Mouse (Mus musculus) megakaryocyte, embryonic 14.5 days (primary cell): ENCODE data around the gene Frmd4b. TPM values are rescaled to one million over a fixed set of nuclear protein-coding genes. Genes with fewer than 3 reads are reported as not detected.
A peak's percentile ranks its signal among the peaks of the same experiment; 100 is the strongest.

Experiments
- H3K27me3 ChIP-seq: replicated peaks from 2 replicates; pipeline ENCODE3; 2012; ENCODE audit warnings: inconsistent platforms
- H3K36me3 ChIP-seq: replicated peaks from 2 replicates; pipeline ENCODE3; 2012; ENCODE audit warnings: low read length, inconsistent platforms, mixed read lengths
- H3K4me1 ChIP-seq: 2 replicates; pipeline ENCODE4 v1.6.1; 2012; ENCODE audit warnings: inconsistent platforms
- H3K4me3 ChIP-seq: replicated peaks from 2 replicates; pipeline ENCODE3; 2012; ENCODE audit warnings: moderate library complexity, mild to moderate bottlenecking, inconsistent platforms
- H3K9me3 ChIP-seq: 2 replicates; pipeline ENCODE4 v1.6.1; 2012; ENCODE audit warnings: inconsistent platforms
- FLI1 ChIP-seq: IDR thresholded peaks from 2 replicates; pipeline ENCODE4 v1.6.1; 2012; ENCODE audit warnings: low read length, inconsistent platforms, mixed read lengths
- GATA1 ChIP-seq: IDR thresholded peaks from 3 replicates; pipeline ENCODE4 v1.6.1; 2012; ENCODE audit warnings: mixed read lengths, low read length, inconsistent platforms, borderline replicate concordance
- polyA plus RNA-seq: library from polyadenylated mRNA; stranded (reverse); fragments of >175 nt; gene quantifications from 2 replicates; pipeline ENCODE4 v1.2.3, GENCODE M21; 2012; ENCODE audit warnings: low replicate concordance; ENCODE audit not compliant: insufficient read depth

Frmd4b gene
- polyA plus RNA-seq, 1 experiment = 9.2 TPM

DNA sequence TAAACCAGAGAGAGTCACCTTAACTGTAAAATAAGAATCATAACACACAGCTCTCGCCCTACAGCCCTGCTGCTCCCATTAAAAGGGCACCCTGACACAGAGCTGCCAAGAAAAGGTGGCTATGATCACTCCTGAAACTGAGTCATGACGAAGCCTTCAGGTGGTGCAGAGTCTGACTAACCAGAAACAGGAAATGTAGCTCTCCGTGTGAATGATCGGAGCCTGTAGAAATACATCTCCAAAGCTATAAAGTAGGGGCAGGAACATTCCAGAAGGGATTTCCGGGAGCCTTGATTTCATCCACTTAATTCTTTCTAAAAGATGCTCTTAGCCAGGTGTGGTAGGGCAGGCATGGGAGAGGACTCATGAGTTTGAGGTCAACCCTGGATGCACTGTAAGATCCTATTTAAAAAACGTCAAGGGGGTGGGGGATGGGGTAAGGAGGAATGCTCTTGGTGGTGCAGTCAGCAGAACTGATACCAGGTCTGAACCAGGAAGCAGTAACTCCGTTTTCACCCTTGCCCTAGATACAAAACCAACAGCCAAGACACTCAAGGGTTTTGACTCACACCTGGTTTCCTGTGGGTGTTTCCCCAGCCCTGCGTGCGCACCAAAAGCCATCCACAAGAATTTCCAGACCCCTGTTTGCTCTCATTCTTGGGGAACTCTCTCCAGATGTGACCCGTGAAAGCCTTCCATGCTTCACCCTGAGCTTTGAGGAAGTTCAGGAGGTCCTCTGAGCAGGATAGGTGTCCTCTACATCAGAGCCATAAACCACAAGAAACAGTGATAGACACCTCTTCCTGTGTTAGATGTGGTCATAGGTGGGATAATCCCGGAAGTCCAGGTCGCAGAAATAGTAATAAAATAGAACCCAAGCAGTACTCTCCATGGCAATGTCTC, 323.4 kb downstream of the Frmd4b start:
- H3K36me3 ChIP-seq = peaks cover 99% of the 10 kb centered on the region
- no peak overlapping the region for H3K4me3 ChIP-seq
- no peak for TF ChIP-seq FLI1
- no peak for TF ChIP-seq GATA1
- H3K27me3 ChIP-seq = no peaks in the 10 kb centered on the region
- no peaks in the 10 kb centered on the region for H3K9me3 ChIP-seq
- H3K4me1 ChIP-seq = peaks cover 79% of the 10 kb centered on the region

DNA sequence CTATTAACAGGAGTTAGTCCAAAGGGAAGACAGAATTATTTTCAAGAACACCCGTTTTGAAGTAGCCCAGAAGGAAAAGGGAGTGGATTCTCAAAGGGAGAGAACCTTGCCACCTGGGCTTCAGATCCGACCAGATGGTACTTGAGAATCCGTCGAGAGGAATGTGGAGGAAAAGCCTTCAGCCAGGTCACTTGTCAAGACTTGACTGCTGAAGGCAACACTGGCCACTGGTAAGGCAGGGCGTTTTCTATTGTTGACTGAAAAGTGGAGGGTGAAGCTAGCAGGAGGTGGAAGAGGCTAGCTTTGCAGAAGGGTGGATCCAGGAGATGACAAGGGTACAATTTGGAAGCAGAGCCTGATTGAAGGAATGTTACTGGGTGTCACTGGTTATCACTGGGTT, 324.4 kb downstream of the Frmd4b start:
- Histone ChIP-seq H3K27me3 (no peaks in the 10 kb centered on the region), H3K4me1 (peaks cover 81% of the 10 kb centered on the region), H3K36me3 (peaks cover 100% of the 10 kb centered on the region), H3K9me3 (no peaks in the 10 kb centered on the region), H3K4me3 (no peak overlapping the region)
- TF ChIP-seq GATA1 = no peak
- no peak for TF ChIP-seq FLI1

DNA sequence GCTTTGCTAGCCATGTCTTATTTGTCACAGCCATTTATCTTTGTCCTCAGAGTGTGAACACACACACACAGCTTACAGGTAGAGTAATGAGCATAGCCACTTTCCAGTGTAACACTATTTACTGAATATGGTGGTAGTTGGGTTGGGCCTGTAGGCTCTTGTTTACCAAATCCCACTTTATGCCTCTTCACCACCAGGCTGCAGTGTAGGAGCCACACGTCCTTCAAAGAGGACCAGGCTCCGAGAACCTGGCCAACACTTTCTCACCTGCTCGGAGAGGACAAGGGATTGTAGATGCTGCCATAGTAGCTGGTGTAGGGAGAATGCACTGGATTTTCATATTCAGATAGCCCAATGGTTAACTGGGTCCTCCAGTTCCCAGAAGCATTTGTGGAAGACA, 325.2 kb downstream of the Frmd4b start:
- Histone ChIP-seq H3K27me3 (no peaks in the 10 kb centered on the region), H3K9me3 (no peaks in the 10 kb centered on the region), H3K36me3 (peaks cover 100% of the 10 kb centered on the region), H3K4me3 (no peak overlapping the region), H3K4me1 (peaks cover 82% of the 10 kb centered on the region)
- TF ChIP-seq GATA1 = no peak
- no peak for TF ChIP-seq FLI1

DNA sequence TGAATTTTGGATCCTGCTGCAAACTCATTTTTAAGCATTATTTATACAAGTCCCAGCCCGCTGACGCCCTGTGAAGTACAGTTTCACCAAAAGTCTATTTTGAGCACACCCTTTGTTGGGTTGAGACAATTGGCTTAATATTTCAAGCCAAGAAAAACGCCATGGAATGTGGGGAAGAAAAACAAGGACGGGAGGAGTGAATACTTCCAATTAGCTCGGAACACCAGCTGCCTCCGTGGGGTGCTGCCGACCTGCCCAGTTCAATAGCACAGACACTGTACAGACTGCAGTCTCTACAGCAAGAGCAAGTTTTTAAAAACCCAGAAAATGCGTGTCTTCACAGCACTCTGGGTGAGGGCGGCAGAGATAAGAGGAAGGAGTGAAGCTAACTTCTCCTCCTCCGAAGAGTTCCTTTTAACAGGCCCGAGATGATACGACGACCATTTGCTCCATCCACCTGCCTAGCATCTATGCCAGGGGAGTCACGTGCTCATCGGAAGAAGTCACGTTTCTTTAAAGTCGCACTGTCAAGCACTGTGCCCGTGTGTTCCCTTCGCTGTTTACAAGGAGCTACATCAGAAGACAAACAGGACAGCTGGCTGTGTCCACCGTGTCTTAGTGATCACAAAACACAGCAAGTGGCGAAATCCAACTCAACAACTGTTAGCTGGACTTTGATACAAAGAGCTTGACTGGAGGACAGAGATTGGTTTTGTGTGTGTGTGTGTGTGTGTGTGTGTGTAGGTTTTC, 326.0 kb downstream of the Frmd4b start:
- H3K9me3 ChIP-seq = no peaks in the 10 kb centered on the region
- no peaks in the 10 kb centered on the region for H3K27me3 ChIP-seq
- H3K36me3 ChIP-seq = peaks cover 100% of the 10 kb centered on the region
- H3K4me3 ChIP-seq = peak overlapping the region; percentile 2
- H3K4me1 ChIP-seq = peaks cover 80% of the 10 kb centered on the region
- no peak for TF ChIP-seq GATA1
- no peak for TF ChIP-seq FLI1

DNA sequence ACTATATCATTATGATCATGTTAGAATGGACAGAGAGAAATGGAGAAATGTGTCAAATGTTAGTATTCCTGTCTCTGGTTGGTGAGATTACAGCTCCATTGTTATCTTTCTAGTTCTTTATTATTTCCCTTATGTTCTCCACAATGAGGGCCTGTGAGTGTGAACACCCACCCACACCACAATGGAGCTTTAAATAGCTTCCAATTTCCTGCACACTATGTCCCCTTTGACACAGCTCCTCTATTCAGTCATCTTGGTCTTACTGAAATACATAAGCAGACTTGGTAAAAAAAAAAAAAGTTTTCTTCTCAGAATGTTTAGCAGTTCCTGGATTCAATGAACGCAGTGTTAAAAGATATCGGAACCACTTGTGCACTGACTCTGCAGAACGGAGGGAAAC, 326.7 kb downstream of the Frmd4b start:
- H3K9me3 ChIP-seq = no peaks in the 10 kb centered on the region
- H3K27me3 ChIP-seq = no peaks in the 10 kb centered on the region
- TF ChIP-seq GATA1 (no peak), FLI1 (no peak)
- H3K36me3 ChIP-seq = peaks cover 100% of the 10 kb centered on the region
- H3K4me3 ChIP-seq = no peak overlapping the region
- H3K4me1 ChIP-seq = peaks cover 74% of the 10 kb centered on the region

DNA sequence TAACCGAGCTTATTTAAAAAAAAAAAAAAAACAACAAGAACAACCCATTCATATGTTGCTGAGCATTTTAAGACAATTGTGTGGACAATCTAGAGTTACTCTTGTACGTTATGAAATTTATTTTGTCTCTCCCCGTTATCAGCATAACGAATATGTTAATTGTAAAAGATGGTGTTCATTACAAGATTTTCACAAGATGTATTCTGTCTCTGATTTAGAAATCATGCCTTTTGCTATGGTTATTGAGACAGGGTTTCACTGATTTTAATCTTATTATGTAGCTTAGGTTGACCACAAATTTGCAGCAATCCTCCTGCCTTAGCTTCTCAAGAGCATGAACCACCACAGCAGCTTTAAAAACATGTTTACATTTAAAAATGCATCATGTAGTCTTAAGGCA, 327.5 kb downstream of the Frmd4b start:
- no peaks in the 10 kb centered on the region for H3K9me3 ChIP-seq

DNA sequence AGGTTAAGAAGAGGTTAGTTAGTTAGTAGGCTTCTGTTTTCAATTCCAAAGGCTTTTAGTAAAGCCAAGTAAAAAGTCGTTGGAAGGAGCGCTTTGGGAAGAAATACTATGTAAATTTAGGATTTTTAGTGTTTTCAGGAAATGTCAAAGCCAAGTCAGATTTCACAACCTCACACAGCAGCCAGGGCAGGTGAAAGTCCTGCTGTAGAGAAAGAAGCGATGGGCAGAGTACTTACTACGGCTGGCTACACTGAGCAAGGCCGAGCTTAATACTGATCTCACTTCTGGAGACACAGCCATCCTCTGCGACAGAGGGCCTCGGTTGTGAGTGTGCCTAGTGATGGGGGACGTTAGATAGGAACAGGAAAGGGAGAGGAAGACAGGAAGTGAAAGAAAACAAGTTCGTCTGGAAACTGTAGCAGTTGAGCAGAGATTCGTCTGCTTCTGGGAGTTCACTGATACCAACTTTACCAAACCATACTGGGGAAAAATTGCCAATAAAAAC, 328.0 kb downstream of the Frmd4b start:
- TF ChIP-seq FLI1 = no peak
- no peak for TF ChIP-seq GATA1
- H3K9me3 ChIP-seq = no peaks in the 10 kb centered on the region
- peaks cover 63% of the 10 kb centered on the region for H3K4me1 ChIP-seq
- H3K27me3 ChIP-seq = no peaks in the 10 kb centered on the region
- H3K36me3 ChIP-seq = peaks cover 94% of the 10 kb centered on the region
- no peak overlapping the region for H3K4me3 ChIP-seq

More for the DNA sequence above, 327.5 kb downstream of the Frmd4b start:
- no peaks in the 10 kb centered on the region for H3K27me3 ChIP-seq
- H3K36me3 ChIP-seq = peaks cover 95% of the 10 kb centered on the region
- TF ChIP-seq FLI1 (no peak), GATA1 (no peak)
- H3K4me1 ChIP-seq = peaks cover 65% of the 10 kb centered on the region
- no peak overlapping the region for H3K4me3 ChIP-seq

DNA sequence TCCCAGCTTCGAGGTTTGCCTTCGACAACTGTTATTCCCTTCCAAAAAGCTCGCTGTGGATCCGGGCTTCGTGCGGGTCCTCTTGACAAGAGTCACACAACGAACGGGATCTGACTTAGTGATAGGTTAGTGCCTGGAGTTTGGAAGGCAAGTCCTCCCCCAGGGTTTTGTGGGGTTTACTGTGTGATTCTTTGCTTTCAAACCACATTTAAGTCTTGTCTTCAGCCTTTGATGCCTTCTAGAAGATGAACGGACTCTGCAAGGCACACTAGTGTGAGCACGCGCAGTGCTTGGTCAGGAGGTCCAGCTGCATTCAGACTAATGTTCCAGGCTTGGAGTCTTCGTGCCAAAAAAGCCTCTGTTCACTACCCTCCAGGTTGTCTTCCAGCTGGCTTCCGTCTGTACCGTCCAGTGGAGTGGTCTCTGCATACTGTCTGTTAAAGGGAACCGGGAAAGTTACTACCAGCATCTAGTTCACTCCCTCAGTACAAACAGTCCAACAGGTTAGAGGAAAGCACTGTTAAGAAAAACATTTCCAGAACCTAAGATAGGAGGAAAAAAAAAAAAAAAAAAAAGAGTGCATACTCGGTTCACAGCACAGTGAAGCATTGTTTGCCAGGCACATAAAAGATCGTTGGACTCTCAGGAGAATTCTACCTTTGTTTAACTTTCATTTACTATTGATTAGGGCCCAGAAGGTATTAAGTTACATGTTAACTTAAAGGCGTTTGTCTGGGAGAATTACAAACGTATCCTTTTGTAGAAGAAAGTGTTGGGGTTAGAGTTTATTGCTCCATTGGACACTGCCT, 329.1 kb downstream of the Frmd4b start:
- H3K4me3 ChIP-seq = no peak overlapping the region
- H3K4me1 ChIP-seq = peaks cover 60% of the 10 kb centered on the region
- no peaks in the 10 kb centered on the region for H3K9me3 ChIP-seq
- TF ChIP-seq GATA1 = no peak
- no peak for TF ChIP-seq FLI1
- no peaks in the 10 kb centered on the region for H3K27me3 ChIP-seq
- peaks cover 91% of the 10 kb centered on the region for H3K36me3 ChIP-seq

DNA sequence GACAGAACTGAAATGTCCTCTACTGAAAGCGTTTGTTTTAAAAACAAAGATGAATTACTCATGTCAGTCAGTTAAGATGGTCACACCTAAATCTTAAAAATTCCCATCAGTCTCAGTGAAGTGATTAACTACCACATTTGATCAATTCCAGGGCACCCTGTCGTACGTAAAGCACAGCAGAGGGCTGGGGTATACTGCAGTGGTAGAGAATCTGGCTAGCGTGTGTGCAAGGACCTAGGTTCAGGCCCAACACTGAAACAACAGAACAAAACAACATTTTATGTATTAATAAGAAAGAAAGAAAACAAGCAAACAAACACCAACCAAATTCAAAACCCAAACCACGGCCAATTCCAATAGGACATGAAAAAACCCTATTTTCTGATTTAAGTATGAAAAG, 331.0 kb downstream of the Frmd4b start:
- Histone ChIP-seq H3K9me3 (no peaks in the 10 kb centered on the region), H3K36me3 (peaks cover 72% of the 10 kb centered on the region), H3K27me3 (no peaks in the 10 kb centered on the region), H3K4me1 (peaks cover 40% of the 10 kb centered on the region), H3K4me3 (no peak overlapping the region)
- no peak for TF ChIP-seq GATA1
- no peak for TF ChIP-seq FLI1
